Mouse (Mus musculus): ENCODE measurements around the gene Mtf1.

Mtf1 gene

DNA sequence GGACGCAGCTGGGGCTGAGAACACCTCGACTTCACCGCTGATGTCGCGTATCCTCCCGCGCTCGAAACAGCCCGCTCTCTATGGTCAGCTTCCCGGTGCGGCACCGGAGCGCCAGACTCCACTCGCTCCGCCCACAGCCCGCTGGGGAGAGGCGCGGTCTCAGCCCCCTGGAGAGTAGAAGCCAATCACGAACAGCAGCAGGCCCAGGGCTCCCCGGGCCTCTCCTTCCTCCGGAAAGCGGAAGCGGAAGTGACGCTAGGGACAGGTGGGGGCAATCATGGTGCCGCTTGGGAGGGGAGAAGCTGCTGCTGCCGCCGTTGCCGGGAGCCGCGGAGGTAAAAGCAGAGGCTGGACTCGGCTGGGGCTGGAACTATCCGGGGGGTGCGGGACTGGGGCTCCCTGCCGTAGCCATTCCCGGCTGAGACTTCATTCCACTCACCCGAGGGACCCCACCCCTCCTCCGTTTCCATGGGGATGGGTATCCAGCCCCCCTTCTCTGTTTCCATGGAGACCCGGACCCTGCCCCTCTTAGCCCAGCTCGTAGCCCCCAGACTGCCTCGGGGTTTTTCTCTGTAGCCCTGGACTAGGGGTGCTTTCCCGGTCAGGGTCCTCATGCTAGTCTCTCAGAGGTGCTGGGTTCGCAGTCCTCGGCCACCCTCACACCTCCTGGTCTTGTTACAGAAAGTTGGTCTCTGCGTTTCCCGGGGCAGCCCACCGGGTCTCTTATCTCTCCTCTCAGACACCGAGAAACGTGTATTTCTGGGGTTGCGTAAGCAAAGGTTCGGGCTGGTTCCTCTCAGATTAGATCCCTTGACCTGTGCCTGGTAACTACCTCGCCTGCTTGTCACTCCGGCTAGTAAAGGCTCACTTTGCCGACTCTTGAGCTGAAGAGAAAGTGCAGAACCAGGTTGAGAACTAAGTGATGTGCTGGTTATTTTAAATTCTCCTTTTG lies 681 bp downstream of the Mtf1 start:
- peak; percentile 96 for DNase-seq (ENCODE audit: low spot score)

DNA sequence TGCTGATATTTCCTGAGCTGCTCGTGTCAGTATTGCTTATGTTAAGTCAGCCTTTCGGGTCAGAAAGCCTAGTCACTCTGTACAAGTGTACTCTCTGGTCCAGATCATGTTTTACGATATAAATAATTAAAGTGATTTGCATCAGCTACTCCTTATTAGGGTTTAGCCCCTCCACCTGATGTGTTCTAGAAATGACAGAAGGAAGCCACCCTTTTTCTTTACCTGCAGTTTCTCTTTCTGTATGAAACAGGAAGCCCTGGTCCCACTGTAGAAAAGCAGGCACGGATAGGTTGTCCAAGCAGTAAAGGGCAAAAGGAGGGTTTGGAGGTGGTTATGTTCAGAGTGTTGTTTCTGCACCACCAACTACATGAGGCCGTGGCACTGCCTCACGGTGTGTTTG lies 1.5 kb downstream of the Mtf1 start:
- DNase-seq (ENCODE audit: low spot score), result no peak

DNA sequence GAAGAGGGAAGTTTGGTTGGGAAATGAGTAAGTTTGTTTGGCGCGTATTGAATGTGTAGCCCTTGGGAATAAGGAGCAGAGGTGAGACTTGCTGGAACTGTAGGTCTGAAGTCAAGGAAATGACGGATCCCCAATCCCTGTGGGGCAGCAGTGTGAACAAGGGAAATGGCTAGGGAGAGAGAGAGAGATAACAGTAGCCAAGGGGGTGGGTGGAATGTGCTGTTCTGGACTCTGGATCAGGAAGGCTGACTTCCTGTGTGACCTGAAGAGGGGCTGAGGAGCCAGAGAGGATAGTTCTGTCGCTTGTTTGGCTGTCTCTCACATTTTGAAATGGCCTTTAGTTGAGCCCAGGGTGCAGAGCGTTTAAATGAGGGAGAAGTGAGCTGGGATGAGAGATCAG lies 6.6 kb downstream of the Mtf1 start:
- peak; percentile 44 for DNase-seq (ENCODE audit: low spot score)

DNA sequence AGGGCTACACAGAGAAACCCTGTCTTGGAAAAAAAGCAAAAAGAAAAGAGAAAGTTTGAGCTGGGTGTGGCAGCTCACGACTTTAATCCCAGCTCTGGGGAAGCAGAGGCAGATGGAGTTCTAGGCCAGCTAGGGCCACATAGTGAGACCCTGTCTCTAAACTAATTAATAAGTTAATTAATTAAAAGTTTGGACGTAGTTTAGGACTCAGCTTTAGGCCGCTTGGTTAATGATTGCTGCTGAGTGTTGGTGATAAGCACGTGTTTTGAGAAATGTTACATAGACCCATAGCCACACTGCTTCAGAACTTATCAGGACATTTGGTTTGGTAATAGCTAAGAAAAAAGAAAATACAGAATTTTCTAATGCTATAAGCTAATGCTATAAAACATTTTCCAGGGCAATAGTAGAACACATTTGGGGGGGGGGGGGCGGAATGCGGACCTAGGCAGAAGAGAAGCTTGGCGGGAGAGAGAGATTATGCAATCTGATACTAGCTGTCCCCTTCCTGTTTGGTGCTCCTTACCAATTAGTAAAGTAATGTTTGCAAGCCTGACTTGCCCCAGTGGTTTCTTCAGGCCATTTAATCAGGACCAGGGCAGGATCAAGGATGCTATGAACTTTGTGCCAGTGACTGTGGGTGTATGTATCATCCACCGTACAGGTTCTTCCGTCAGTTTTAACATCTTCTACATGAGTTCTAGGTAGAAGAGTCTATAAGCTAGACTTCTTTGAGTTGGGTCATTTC lies 7.4 kb downstream of the Mtf1 start:
- peak; percentile 45 for DNase-seq (ENCODE audit: low spot score)

DNA sequence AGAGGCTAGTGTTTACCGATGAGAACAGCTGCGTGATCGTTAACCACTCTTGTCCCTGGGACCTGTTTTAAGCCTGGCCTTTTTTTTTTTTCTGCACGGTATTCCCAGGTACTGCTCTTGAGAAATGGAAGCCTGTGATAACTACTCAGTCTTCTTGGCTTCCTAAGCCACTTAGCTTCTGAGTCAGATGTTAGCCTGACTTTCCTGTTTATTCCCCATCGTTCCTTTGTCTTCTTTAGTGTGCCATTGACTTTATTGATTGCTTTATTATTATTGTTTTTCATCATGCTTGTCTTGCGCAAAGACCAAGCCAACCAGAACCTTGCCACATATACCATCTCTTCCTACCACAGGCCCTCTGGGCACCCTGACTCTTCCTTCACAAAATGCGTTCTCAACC lies 8.2 kb downstream of the Mtf1 start:
- DNase-seq (ENCODE audit: low spot score), result no peak

DNA sequence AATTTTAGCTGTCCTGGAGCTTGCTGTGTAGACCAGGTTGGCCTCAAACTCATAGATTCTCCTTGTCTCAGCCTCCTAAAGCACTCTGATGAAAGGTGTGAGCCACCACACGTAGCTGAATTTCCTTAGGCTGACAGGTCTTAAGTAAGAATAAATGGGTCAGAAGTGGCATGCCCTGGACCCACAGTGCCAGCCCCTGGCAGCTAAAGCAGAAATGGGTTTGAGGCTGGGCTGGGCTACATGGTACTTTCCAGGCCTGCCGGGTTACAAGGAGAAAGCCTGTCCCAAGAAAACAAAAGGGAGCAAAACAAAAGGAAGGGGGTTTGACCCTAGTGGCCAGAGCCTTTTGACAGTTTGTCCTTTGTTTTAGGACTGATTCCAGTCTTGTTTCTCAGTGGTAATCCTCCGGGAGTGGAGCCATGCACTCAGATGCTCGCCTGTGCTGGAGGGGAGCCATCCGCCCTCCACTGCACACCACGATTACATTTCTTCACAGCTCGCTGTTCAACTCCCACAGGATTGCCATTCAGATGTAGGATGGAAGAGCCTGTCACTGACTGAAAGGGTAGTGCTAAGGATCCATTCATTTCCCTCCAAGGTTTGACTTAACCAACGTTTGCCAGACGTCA lies 9.6 kb downstream of the Mtf1 start:
- no peak for DNase-seq (ENCODE audit: low spot score)

DNA sequence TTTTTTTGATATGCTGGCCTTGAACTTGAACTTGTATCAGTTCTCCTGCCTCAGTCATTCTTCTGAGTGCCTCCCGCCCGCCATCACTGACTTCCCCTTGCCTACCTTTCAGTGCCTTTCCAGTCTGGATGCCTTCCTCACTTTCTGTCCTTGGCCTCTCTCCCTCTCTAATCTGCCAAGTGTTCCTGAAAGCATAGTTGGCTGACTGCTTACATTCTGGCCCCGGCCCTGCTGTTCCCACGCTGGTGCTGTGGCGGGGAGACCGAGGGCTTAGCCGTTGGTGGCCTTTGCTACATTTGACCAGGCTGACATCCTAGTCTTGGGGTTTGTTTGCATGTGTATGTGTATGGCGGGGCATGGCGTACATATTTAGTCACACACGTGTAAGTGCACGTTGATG lies 14.0 kb downstream of the Mtf1 start:
- no peak for DNase-seq (ENCODE audit: low spot score)

DNA sequence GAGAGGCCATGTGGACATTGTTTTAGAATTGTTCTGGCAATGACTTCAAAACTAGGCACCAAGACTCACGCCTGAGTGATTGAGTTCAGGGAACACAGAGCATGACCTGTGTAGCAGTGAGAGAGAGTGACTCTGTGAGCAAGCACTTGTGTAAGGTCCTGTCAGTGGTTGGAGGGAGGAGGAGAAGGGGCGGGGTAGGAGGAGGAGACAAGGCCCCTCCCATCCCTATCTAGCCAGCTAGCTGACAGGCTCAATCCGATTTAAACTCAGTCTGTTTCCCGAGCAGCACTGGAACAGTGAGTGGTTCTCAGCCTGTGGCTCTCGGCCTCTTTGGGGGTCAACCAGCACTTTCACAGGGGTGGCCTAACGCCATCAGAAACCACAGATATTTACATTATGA lies 15.9 kb downstream of the Mtf1 start:
- DNase-seq (ENCODE audit: low spot score), result peak; percentile 82

DNA sequence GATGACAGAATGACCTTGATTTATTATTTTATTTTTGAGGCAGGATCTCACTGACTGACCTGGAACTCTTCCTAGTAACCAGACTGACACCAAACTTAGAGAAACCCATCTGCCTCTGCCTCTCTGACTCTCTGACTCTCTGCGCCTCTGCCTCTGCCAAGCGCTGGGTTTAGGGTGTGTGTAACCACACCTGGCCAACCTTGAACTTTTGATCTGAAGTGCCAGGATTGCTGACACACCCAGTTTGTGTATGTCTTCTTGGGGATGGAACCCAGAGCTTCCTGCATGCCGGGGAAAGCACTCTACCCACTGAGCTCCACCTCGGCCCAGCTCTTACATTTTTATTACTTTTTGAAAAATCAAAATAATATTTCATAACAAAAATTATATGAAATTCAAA lies 16.9 kb downstream of the Mtf1 start:
- DNase-seq (ENCODE audit: low spot score), result no peak

DNA sequence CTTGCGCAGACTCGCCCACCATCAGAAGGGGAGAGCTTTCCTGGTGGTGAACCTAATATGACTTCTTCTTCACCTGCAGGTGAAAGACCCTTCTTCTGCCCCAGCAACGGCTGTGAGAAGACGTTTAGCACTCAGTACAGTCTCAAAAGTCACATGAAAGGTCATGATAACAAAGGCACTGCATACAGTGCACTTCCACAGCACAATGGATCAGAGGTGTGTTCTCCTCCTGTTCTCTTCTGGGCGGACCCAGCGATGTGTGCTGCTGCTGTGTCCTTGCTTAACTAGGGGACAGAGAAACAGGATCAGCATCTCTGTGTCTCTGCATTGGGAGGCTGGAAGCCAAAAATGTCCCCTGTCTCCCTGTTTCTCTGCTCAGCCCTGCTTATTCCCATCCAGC lies 23.1 kb downstream of the Mtf1 start:
- no peak for DNase-seq (ENCODE audit: low spot score)

DNA sequence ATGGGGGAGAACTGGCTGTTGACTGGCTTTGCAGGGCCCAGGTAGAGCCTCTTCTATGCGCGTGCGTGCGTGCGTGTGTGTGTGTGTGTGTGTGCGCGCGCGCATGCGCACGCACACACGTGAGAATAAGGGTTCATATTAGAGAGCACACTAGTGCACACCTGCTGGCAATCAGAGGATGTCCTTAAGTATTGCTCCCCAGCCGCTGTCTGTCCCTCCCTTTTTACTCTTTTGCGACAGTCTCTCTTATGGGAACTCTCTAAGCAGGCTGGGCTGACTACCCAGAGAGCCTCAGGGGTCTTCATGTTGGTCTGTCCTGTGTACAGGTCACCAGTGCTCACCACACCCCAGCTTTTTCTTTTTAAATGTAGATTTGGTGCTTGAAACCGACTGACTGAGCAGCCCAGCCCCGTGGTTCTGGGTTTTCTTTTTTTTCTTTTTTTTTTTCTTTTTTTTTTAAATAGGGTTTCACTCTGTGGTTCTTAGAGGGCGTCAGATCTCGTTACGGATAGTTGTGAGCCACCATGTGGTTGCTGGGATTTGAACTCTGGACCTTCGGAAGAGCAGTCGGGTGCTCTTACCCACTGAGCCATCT lies 23.6 kb downstream of the Mtf1 start:
- no peak for DNase-seq (ENCODE audit: low spot score)

DNA sequence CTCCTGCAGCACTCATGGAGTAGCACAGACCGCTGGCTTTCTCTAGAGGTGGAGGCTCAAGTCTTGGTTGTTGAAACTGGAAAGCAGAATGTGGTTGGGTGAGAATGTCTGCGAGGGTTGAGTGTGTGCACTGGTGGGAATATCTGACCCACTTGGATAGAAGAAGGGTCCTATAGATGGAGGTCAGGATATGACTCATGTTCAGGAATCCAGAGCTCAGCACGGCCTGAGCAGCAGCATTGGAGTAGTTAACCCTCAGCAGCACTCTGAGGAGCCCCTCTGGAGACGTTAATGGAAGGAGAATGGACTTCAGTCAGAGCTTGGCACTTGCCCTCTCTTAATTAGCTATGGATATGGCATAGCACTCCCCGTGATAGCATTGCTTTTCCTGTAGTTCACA lies 27.8 kb downstream of the Mtf1 start:
- DNase-seq (ENCODE audit: low spot score), result no peak

DNA sequence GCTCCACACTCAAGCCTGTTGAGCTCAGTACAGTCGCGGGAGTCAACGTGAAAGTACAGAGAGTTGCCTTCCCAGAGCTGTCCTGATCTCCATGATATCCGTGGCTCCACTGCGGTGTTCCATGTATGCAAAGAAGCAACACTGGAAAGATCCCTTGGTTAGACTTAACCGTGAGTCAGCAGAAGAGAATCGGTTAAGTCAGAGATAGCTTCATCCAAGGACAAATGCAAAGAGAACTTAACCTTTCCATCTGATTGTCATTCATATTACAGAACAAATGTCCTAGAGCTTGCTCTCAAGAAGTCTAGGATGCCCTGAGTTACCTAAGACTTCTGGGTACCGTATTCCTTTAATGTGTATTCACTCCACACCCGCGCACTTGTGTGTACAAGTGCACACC lies 30.9 kb downstream of the Mtf1 start:
- DNase-seq (ENCODE audit: low spot score), result no peak

DNA sequence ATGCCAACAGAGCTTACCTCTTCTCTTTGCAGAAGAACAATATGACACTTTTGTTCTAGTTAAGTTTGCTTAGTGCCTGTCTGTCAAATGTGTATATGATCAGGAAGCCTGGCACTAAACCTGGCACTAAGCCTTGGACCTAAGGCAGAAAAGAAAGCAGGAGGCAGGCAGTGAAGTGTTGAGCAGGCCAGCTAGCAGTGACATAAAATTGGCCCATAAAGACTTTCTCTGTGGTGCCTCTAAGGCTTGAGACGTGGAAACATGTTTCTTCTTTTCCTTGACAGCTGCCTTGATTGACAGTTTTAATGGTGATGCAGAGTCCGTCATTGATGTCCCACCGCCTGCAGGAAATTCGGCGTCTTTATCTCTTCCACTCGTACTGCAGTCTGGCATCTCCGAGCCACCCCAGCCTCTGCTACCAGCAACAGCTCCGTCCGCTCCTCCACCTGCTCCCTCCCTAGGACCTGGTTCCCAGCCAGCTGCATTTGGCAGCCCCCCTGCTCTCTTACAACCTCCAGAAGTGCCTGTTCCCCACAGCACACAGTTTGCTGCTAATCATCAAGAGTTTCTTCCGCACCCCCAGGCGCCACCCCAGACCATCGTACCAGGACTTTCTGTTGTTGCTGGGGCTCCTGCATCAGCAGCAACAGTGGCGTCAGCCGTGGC lies 36.3 kb downstream of the Mtf1 start:
- DNase-seq (ENCODE audit: low spot score), result no peak

DNA sequence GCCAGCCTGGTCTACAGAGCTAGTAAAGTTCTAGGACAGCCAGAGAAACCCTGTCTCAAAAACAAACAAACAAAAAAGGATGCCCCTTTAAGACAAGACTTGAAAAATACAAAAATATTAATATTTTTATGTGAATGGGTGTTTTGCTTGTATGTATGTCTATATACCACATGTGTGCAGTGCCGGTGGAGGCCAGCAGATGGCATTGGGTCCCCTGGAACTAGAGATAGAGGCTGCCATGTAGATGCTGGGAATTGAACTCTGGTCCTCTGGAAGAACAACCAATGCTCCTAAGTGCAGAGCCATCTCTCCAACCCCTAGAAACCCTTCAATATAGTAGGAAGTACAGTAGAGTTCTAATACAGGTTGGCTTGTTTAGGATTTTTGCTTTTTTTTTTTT lies 39.1 kb downstream of the Mtf1 start:
- DNase-seq (ENCODE audit: low spot score), result no peak

DNA sequence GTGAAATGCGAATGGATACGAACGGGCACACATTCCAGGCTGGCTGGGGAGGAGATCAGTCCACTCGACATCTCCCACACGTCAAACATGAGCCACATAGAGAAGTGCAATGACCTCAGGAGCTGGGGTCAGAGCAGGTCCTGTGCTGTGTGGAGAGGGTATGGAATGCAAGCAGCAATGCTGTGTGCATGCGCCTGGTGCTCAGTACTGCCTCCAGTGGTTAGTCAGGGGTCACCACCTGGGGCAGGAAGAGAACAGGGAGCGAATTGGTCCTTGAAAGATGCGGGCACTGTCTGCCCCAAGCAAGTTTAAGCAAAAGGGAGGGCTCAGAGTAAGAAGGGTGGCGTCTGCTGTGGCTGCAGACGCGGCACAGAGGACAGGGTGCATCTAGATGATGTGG lies 41.6 kb downstream of the Mtf1 start:
- DNase-seq (ENCODE audit: low spot score), result peak; percentile 27

DNA sequence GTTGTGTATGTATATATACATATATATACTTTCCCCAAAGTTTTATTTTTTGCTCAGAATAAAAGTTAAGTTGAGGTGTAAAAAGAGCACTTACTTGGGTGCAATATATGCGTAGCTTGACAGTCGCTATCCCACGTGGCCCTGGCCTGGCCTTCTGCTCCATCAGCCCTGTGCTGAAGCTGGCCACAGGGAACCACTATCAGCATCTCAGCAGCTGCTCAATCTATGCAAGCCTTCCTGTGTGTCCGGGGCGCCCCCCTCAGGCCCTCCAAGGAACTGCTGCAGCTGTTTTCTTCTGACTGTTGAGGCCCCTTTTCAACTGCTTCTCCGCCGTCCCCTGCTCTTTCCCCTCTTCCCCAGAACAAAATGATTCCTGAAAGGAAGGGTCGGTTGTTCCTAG lies 45.7 kb downstream of the Mtf1 start:
- peak; percentile 50 for DNase-seq (ENCODE audit: low spot score)

DNA sequence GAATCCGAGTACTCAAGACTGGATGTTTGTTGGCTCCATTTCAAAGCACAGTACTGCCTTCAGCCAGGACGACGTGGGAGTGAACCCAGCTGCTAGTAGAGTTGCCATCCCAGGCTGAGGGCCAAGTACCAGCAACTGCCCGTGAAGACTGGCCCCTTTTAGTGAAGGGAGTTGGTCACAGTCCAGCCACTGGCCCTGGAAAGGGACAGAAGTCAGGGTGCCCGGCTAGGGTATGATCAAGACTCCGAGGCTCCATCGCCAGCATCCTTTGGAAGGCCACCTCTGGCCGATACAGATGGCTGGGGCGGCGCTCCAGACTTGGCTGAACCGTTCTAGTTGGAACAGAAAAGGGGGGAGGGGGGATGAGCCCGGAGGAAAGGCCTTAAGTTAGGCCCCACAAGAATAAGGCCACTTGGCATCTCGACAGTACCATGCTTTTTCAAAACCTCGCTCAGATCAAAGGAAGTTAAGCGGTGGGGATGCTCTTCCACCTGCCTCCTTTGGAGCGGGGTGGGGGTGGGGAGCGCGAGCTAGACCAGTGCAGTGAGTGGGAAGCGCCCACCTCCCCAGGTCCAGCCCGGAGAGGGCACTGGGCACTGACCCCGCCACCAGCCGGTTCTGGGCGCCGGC lies 47.8 kb downstream of the Mtf1 start:
- no peak for DNase-seq (ENCODE audit: low spot score)

DNA sequence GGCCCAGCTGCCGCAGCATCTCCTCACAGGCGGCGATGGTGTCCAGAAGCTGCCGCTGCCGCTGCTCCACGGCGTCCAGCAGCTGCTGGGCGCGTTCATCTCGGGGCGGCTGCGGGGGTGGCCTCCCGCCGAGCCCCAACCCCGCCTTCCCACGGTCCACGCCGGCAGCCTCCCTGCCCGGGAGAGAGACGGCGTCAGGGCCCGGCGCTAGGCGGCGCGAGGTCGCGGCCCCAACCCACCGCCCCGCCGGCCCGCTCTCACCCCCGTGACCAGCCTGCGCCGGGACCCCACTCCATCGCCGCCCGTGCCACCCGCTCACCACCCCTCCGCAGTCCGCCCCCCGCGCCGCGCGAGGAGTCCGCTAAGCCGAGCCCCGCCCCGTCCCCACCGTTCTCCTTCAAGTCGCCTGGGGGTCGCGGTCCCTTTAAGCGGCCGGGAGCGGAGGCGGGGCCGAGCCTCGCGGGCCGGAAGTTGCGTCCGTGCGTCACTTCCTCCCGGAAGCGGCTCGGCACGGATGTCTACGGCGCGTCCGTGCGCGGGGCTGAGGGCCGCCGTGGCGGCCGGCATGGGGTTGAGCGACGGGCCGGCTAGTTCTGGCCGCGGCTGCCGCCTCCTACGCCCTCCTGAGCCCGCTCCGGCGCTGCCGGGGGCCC lies 48.5 kb downstream of the Mtf1 start, which contains the start of gene Yrdc:
Gene Yrdc, plus strand, starts transcription at position 419 of the 653 bp plus-strand sequence.
- DNase-seq (ENCODE audit: low spot score), result peak; percentile 93

DNA sequence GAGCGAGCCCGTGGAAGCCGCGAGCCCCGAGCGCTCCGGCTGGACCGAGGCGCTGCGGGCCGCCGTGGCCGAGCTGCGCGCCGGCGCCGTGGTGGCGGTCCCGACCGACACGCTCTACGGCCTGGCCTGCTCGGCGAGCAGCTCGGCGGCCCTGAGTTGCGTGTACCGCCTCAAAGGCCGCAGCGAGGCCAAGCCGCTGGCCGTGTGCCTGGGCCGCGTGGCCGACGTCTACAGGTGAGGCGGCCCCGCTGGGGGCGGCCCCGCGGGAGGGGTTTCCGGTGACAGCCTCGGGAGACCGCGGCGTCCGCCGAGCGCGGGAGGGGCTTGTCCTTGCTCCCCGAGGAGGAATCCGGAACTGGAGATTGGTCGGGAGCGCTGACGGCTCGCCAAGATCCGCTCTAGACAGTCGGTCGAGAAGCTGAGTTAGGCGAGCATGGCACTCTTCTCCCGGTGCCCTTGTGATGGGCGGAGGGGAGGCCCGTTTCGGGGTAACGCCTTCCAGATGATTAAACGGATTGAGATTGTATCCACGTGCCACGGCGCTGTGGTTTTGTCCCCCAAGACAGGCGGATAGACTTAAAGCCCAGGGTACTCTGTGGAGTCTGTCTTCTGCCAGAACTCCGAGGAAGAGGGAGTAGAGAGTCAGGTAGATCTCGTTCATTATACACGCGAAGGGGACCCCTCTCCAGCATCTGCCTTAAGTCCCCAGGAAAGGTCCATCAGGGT lies 49.2 kb downstream of the Mtf1 start, which contains the start of gene 1110065P20Rik:
Gene 1110065P20Rik, minus strand, starts transcription at position 264 of the 726 bp plus-strand sequence.
- peak; percentile 82 for DNase-seq (ENCODE audit: low spot score)
